Mouse (Mus musculus) urinary bladder, postnatal 4 days (tissue): ENCODE results near the gene Grid2ip.
"Not testable (repeated sequence)": the region's sequence is repeated elsewhere in the genome, so short reads cannot be mapped to it uniquely, and the experiment has no call there.

Experiments used
- DNase-seq, 2 experiments: peaks; one replicate each; pipeline ENCODE4 v3.0.0; 2021 to 2022; ENCODE audit warnings: low spot score in 2 of 2

Gene Grid2ip

GRCm38 (mm10) chr5:143363678-143364615, 6.8 kb downstream of the Grid2ip start:
- no peak for DNase-seq

GRCm38 (mm10) chr5:143367931-143368330, 10.8 kb downstream of the Grid2ip start:
- no peak for DNase-seq

GRCm38 (mm10) chr5:143369611-143370255, 12.6 kb downstream of the Grid2ip start:
- no peak for DNase-seq

GRCm38 (mm10) chr5:143370416-143371145, 13.4 kb downstream of the Grid2ip start:
- DNase-seq = no peak

GRCm38 (mm10) chr5:143371146-143371510, 14.0 kb downstream of the Grid2ip start:
- DNase-seq = no peak

GRCm38 (mm10) chr5:143372818-143373217, 15.7 kb downstream of the Grid2ip start:
- no peak for DNase-seq

GRCm38 (mm10) chr5:143375242-143375641, 18.1 kb downstream of the Grid2ip start:
- DNase-seq = peak; percentile 59 to 81

GRCm38 (mm10) chr5:143376156-143376555, 19.0 kb downstream of the Grid2ip start:
- no peak for DNase-seq

- no peak for DNase-seq
Measured at GRCm38 (mm10) chr5:143386797-143387621, 29.9 kb downstream of the Grid2ip start.

GRCm38 (mm10) chr5:143394184-143394583, 37.0 kb downstream of the Grid2ip start:
- no peak for DNase-seq

- not testable (repeated sequence) for DNase-seq
Measured at GRCm38 (mm10) chr5:143394966-143395365, 37.8 kb downstream of the Grid2ip start.

GRCm38 (mm10) chr5:143395649-143396048, 38.5 kb downstream of the Grid2ip start:
- DNase-seq = no peak

- DNase-seq = no peak
Measured at GRCm38 (mm10) chr5:143400501-143400900, 43.4 kb downstream of the Grid2ip start.

GRCm38 (mm10) chr5:143401556-143401955, 44.4 kb downstream of the Grid2ip start:
- DNase-seq = no peak

- peak; percentile 89 to 90 for DNase-seq
Measured at GRCm38 (mm10) chr5:143403221-143404147, 46.3 kb downstream of the Grid2ip start, which contains the start of gene Kdelr2. TSS of gene Kdelr2 (plus strand) at chr5:143403838.

- DNase-seq = no peak
Measured at GRCm38 (mm10) chr5:143404148-143404930, 47.2 kb downstream of the Grid2ip start.

- no peak for DNase-seq
Measured at GRCm38 (mm10) chr5:143405200-143405599, 48.1 kb downstream of the Grid2ip start.

- no peak for DNase-seq
Measured at GRCm38 (mm10) chr5:143406548-143406947, 49.4 kb downstream of the Grid2ip start.

GRCm38 (mm10) chr5:143409239-143409638, 52.1 kb downstream of the Grid2ip start:
- no peak for DNase-seq
